Mouse (Mus musculus): ENCODE data around the gene H2afy2. TPM values are rescaled to one million over a fixed set of nuclear protein-coding genes. Genes with fewer than 3 reads are reported as not detected.

The H2afy2 gene
- polyA plus RNA-seq, 1 experiment from 2014 or later, result 140 TPM

DNA sequence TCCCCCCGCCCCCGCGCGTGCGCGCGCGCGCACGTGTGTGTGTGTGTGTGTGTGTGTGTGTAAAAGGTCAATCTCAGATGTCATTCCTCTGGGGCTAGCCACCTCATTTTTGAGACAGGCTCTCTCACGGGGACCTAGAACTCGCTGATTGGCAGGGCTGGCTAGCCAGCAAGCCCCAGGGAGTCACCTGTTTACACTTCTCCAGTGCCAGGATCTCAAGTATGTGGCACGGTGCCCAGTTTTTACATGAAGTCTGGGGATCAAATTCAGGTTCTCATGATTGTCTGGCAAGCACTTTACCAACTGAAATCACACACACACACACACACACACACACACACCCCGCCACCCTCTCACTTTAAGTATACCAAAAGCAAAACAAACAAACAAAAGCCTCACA, 26.9 kb downstream of the H2afy2 start:
- H3K36me3 ChIP-seq (ENCODE audit: insufficient read depth, low read length), result peaks cover 32% of the 10 kb centered on the region
- ATAC-seq (ENCODE audit: low FRiP score, low TSS enrichment), result no peak

DNA sequence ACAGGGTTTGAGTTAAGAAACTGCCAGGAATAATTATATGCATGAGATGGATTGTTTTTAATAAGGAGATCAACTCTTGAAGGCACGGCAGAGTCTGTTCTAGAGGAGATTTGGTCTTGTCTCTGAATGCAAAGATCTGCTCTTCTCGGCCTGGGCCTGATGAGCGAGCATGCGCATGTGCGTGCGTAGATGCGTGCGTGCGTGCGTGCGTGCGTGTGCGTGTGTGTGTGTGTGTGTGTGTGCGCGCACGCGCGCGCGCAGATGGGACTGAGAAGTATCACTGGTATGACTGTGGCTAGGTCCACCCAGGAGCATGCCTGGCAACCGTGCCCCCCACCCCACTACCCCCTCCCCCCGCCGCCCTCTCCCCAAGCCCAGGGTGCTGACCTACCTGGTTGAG, 30.9 kb downstream of the H2afy2 start:
- Histone ChIP-seq H3K27me3 (ENCODE audit: insufficient read depth, low read length) (no peaks in the 10 kb centered on the region), H3K4me2 (replicated peaks; ENCODE audit: low read depth, low read length) (no peak overlapping the region), H3K9me3 (ENCODE audit: low read length) (no peaks in the 10 kb centered on the region), H3K4me1 (ENCODE audit: insufficient read depth, low read length) (0 out of 2 replicates have a peak, but pooled peaks cover 6% of the 10 kb centered on the region), H3K4me3 (ENCODE audit: low read length) (no peak overlapping the region), H3K36me3 (ENCODE audit: insufficient read depth, low read length) (peaks cover 63% of the 10 kb centered on the region), H3K9ac (replicated peaks; ENCODE audit: low read length) (no peak overlapping the region), H3K27ac (ENCODE audit: low read length) (no peak overlapping the region)
- WGBS, result 93% methylated on average over 23 of the region's 23 CpGs
- no peak for ATAC-seq (ENCODE audit: low FRiP score, low TSS enrichment)

More for the DNA sequence above, 26.9 kb downstream of the H2afy2 start:
- no peaks in the 10 kb centered on the region for H3K27me3 ChIP-seq (ENCODE audit: insufficient read depth, low read length)
- no peak overlapping the region for H3K27ac ChIP-seq (ENCODE audit: low read length)
- H3K4me1 ChIP-seq (ENCODE audit: insufficient read depth, low read length), result peaks cover 12% of the 10 kb centered on the region
- 87% methylated on average over 14 of the region's 14 CpGs for WGBS
- H3K9ac ChIP-seq (replicated peaks; ENCODE audit: low read length), result no peak overlapping the region
- no peak overlapping the region for H3K4me3 ChIP-seq (ENCODE audit: low read length)
- H3K9me3 ChIP-seq (ENCODE audit: low read length), result no peaks in the 10 kb centered on the region
- no peak overlapping the region for H3K4me2 ChIP-seq (replicated peaks; ENCODE audit: low read depth, low read length)

DNA sequence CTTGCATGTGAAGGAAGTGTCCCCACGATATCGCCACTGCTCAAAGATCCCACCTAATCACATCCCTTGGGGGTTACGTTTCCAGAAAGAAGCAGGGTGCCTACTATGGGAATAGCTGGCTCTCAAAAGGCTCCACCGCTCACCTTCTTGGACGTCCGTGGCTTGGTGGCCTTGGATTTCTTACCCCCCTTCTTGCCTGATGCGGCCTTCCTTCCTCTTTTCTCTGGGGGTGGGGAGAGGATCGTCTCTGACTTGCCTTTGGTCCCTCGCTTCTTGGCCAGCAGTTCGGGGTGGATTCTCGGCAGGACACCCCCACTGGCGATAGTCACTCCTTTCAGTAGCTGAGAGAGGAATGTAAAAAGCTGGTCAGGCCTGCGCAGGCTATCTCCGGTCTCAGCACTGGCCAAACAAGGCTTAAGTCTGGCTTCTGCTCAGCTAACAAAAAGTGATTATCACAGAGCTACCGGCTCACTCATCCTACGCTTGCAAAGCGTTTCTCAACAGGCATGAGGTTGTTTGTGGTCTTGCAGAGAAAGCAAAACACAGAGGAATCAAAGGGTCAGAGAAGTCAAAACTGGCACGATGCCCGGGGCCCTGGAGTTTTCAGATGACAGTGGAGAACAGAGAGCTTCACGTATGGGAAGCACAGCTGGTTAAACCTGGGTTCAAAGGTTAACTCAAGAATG, 32.3 kb downstream of the H2afy2 start:
- no peaks in the 10 kb centered on the region for H3K27me3 ChIP-seq (ENCODE audit: insufficient read depth, low read length)
- 0 out of 2 replicates have a peak, but pooled peaks cover 3% of the 10 kb centered on the region for H3K4me1 ChIP-seq (ENCODE audit: insufficient read depth, low read length)
- no peak overlapping the region for H3K9ac ChIP-seq (replicated peaks; ENCODE audit: low read length)
- ATAC-seq (ENCODE audit: low FRiP score, low TSS enrichment), result peak; percentile 43; the same call in 1 of the 2 replicates
- H3K4me3 ChIP-seq (ENCODE audit: low read length), result no peak overlapping the region
- no peak overlapping the region for H3K27ac ChIP-seq (ENCODE audit: low read length)
- 82% methylated on average over 20 of the region's 20 CpGs for WGBS
- peaks cover 74% of the 10 kb centered on the region for H3K36me3 ChIP-seq (ENCODE audit: insufficient read depth, low read length)
- no peaks in the 10 kb centered on the region for H3K9me3 ChIP-seq (ENCODE audit: low read length)
- no peak overlapping the region for H3K4me2 ChIP-seq (replicated peaks; ENCODE audit: low read depth, low read length)

DNA sequence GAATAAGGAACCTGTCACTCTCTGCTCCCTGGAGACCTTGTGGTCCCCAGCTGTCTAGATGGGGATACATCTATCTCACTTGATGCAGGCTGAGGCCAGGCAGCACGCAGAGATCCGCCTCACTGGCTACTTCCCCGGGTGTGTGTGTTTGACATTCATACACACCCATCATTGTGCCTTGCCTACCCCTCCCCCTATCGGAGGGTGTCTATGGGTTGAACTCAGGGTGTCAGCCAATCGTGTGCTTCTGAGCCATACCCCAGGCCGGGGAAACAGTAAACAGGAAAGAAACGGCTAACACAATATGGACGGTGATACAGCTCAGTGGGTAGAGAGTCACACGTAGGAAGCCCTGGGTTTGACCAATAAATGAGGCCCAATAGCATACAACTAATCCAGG, 33.9 kb downstream of the H2afy2 start:
- H3K27ac ChIP-seq (ENCODE audit: low read length), result no peak overlapping the region
- WGBS, result 86% methylated on average over 9 of the region's 9 CpGs
- no peaks in the 10 kb centered on the region for H3K27me3 ChIP-seq (ENCODE audit: insufficient read depth, low read length)
- H3K9ac ChIP-seq (replicated peaks; ENCODE audit: low read length), result no peak overlapping the region
- no peak overlapping the region for H3K4me3 ChIP-seq (ENCODE audit: low read length)
- 0 out of 2 replicates have a peak, but pooled peaks cover 4% of the 10 kb centered on the region for H3K9me3 ChIP-seq (ENCODE audit: low read length)
- no peak overlapping the region for H3K4me2 ChIP-seq (replicated peaks; ENCODE audit: low read depth, low read length)
- no peak for ATAC-seq (ENCODE audit: low FRiP score, low TSS enrichment)
- H3K36me3 ChIP-seq (ENCODE audit: insufficient read depth, low read length), result peaks cover 83% of the 10 kb centered on the region
- H3K4me1 ChIP-seq (ENCODE audit: insufficient read depth, low read length), result 0 out of 2 replicates have a peak, but pooled peaks cover 3% of the 10 kb centered on the region

DNA sequence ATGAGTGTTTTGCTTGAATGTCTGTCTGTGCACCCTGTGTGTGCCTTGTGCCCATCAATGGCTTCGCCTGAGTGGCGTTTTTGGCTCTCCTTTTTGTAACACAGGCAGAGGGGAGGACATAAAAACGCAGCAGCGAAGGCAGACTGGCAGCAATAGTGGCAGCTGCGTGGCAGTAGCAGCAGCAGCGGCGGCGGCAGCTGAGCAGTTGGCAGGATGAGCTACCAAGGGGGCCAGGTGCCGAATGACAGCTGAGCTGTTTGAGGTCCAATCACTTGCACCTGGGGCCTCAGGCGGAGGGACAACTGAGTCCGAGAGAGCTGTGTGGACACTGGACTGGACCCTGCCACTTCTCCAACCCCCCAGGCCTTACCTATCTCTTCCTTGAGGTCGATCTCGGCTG, 36.6 kb downstream of the H2afy2 start:
- Histone ChIP-seq H3K4me1 (ENCODE audit: insufficient read depth, low read length) (no peaks in the 10 kb centered on the region), H3K36me3 (ENCODE audit: insufficient read depth, low read length) (peaks cover 87% of the 10 kb centered on the region), H3K27ac (ENCODE audit: low read length) (no peak overlapping the region), H3K4me2 (replicated peaks; ENCODE audit: low read depth, low read length) (no peak overlapping the region), H3K9ac (replicated peaks; ENCODE audit: low read length) (no peak overlapping the region), H3K4me3 (ENCODE audit: low read length) (no peak overlapping the region), H3K27me3 (ENCODE audit: insufficient read depth, low read length) (no peaks in the 10 kb centered on the region), H3K9me3 (ENCODE audit: low read length) (0 out of 2 replicates have a peak, but pooled peaks cover 4% of the 10 kb centered on the region)
- 95% methylated on average over 13 of the region's 13 CpGs for WGBS
- no peak for ATAC-seq (ENCODE audit: low FRiP score, low TSS enrichment)

DNA sequence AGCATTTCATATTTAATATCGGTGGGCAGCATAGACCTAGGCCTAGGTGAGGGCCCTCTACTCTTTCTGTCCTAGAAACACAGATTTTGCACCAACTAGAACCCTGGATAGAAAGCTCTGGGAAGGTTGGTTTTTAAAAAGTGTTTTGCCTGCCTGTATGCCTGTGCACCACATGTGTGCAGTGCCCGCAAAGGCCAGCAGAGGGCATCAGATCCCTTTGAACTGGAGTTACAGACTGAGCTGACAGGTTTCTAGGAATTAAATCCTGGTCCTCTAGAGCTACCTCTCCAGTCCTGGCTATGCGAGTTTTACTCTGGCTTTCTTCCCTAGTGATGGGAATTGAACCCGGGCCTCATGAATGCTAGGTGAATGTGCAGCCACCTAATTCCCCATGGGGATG, 38.8 kb downstream of the H2afy2 start:
- Histone ChIP-seq H3K4me1 (ENCODE audit: insufficient read depth, low read length) (no peaks in the 10 kb centered on the region), H3K9ac (replicated peaks; ENCODE audit: low read length) (no peak overlapping the region), H3K36me3 (ENCODE audit: insufficient read depth, low read length) (peaks cover 89% of the 10 kb centered on the region), H3K4me2 (replicated peaks; ENCODE audit: low read depth, low read length) (no peak overlapping the region), H3K4me3 (ENCODE audit: low read length) (no peak overlapping the region), H3K27me3 (ENCODE audit: insufficient read depth, low read length) (no peaks in the 10 kb centered on the region), H3K9me3 (ENCODE audit: low read length) (0 out of 2 replicates have a peak, but pooled peaks cover 4% of the 10 kb centered on the region), H3K27ac (ENCODE audit: low read length) (no peak overlapping the region)
- ATAC-seq (ENCODE audit: low FRiP score, low TSS enrichment), result no peak
- 91% methylated on average over 4 of the region's 4 CpGs for WGBS

DNA sequence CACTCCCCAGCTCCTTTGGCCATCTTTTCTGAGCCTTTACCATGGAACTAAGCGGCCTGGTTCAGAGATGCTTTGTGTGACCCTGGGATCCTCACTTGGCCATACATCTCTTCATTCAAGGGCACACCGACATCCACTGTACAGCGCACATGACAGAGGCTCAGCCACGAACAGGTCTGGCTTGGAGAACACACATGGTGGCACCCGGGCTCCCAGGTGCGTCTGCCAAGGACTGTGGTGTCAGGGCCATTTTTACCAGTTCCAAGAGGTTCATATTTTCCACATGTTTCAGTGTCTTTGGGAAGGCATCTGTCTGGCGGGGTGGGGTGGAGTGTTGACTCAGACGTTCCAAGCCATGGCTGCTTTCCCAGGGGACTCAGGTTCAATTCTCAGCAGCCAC, 41.6 kb downstream of the H2afy2 start:
- peaks cover 79% of the 10 kb centered on the region for H3K36me3 ChIP-seq (ENCODE audit: insufficient read depth, low read length)
- WGBS, result 93% methylated on average over 8 of the region's 8 CpGs

DNA sequence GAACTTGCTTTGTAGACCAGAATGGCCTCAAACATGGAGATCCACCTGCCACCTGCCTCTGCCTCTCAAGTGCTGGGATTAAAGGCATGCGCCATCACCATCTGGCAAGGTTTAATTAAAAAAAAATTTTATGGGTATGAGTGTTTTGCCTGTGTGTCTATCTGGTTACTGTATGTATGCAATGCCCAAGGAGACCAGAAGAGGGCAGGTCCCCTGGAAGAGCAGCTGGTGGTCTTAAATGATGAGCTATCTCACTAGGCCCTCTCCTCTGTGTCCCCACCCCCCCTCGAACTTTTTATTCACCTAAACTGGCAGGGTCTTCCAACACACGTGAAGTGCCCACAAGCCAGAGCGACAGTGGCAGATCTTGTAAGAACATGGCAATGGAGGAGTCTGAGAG, 42.1 kb downstream of the H2afy2 start:
- WGBS, result 89% methylated on average over 4 of the region's 4 CpGs
- Histone ChIP-seq H3K27ac (ENCODE audit: low read length) (no peak overlapping the region), H3K9me3 (ENCODE audit: low read length) (0 out of 2 replicates have a peak, but pooled peaks cover 4% of the 10 kb centered on the region), H3K9ac (replicated peaks; ENCODE audit: low read length) (no peak overlapping the region), H3K4me2 (replicated peaks; ENCODE audit: low read depth, low read length) (no peak overlapping the region), H3K4me1 (ENCODE audit: insufficient read depth, low read length) (no peaks in the 10 kb centered on the region), H3K27me3 (ENCODE audit: insufficient read depth, low read length) (no peaks in the 10 kb centered on the region), H3K4me3 (ENCODE audit: low read length) (no peak overlapping the region), H3K36me3 (ENCODE audit: insufficient read depth, low read length) (peaks cover 74% of the 10 kb centered on the region)
- no peak for ATAC-seq (ENCODE audit: low FRiP score, low TSS enrichment)

More for the DNA sequence above, 41.6 kb downstream of the H2afy2 start:
- Histone ChIP-seq H3K27me3 (ENCODE audit: insufficient read depth, low read length) (no peaks in the 10 kb centered on the region), H3K4me1 (ENCODE audit: insufficient read depth, low read length) (no peaks in the 10 kb centered on the region), H3K4me3 (ENCODE audit: low read length) (no peak overlapping the region), H3K4me2 (replicated peaks; ENCODE audit: low read depth, low read length) (no peak overlapping the region), H3K9me3 (ENCODE audit: low read length) (0 out of 2 replicates have a peak, but pooled peaks cover 4% of the 10 kb centered on the region), H3K9ac (replicated peaks; ENCODE audit: low read length) (no peak overlapping the region), H3K27ac (ENCODE audit: low read length) (no peak overlapping the region)
- no peak for ATAC-seq (ENCODE audit: low FRiP score, low TSS enrichment)

DNA sequence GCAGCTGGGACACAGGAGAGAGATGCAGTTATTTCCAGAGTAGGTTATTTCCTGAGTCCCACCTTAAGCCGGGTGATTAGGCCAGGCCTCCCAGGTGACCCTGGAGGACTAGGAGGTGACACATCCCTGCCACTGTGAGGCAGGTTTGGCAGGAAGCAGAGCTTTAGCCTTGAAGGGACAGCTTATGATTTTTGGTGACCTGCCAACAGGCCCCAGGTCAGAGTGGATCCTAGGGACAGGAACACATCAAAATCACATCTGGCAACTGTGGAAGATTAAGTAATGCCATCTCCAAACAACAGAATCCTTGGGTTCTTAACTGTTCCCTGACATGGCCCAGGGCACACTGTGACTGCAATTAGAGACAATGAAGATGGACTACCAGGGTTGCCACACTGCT, 42.6 kb downstream of the H2afy2 start:
- WGBS, result 71% methylated on average over 1 of the region's 1 CpGs
- Histone ChIP-seq H3K9ac (replicated peaks; ENCODE audit: low read length) (no peak overlapping the region), H3K4me3 (ENCODE audit: low read length) (no peak overlapping the region), H3K4me1 (ENCODE audit: insufficient read depth, low read length) (no peaks in the 10 kb centered on the region), H3K9me3 (ENCODE audit: low read length) (0 out of 2 replicates have a peak, but pooled peaks cover 4% of the 10 kb centered on the region), H3K27ac (ENCODE audit: low read length) (no peak overlapping the region), H3K4me2 (replicated peaks; ENCODE audit: low read depth, low read length) (no peak overlapping the region), H3K36me3 (ENCODE audit: insufficient read depth, low read length) (peaks cover 69% of the 10 kb centered on the region), H3K27me3 (ENCODE audit: insufficient read depth, low read length) (no peaks in the 10 kb centered on the region)
- ATAC-seq (ENCODE audit: low FRiP score, low TSS enrichment), result no peak

DNA sequence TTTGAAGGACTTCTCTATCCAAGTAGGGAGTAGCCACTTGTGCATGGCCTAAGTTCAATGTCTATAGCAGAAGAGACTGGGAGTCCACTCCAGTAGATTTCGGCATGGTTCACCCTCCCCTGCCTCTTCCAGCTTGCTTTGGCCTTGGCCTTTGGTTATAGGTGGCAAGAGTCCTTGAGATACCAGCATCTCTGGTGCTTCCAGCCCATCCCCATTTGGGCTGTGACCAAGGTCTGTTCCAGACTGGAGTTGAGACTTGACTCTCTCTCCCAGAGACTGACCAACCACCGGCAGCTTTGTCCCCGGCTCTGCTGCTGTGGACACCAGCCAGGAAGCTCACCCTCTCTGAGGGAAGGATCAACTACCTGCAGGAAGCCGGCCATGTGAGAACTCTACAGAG, 45.8 kb downstream of the H2afy2 start:
- Histone ChIP-seq H3K36me3 (ENCODE audit: insufficient read depth, low read length) (peaks cover 40% of the 10 kb centered on the region), H3K4me1 (ENCODE audit: insufficient read depth, low read length) (no peaks in the 10 kb centered on the region), H3K9me3 (ENCODE audit: low read length) (no peaks in the 10 kb centered on the region), H3K27ac (ENCODE audit: low read length) (no peak overlapping the region), H3K27me3 (ENCODE audit: insufficient read depth, low read length) (no peaks in the 10 kb centered on the region), H3K4me3 (ENCODE audit: low read length) (no peak overlapping the region), H3K9ac (replicated peaks; ENCODE audit: low read length) (no peak overlapping the region), H3K4me2 (replicated peaks; ENCODE audit: low read depth, low read length) (no peak overlapping the region)
- ATAC-seq (ENCODE audit: low FRiP score, low TSS enrichment), result no peak
- WGBS, result 84% methylated on average over 4 of the region's 4 CpGs

All from kidney, embryonic 16.5 days (tissue).